Mouse (Mus musculus) urinary bladder, postnatal 14 days (tissue): ENCODE results near the gene Tmem43.

Experiments
- DNase-seq: peaks from one replicate; pipeline ENCODE4 v3.0.0; 2021; ENCODE audit warnings: low spot score

The Tmem43 gene

GRCm38 (mm10) chr6:91489872-91490271, 16.4 kb downstream of the Tmem43 start:
- peak; percentile 37 for DNase-seq

GRCm38 (mm10) chr6:91491004-91491403, 17.5 kb downstream of the Tmem43 start:
- DNase-seq: no peak

- DNase-seq: no peak
Observed at GRCm38 (mm10) chr6:91493053-91493452, 19.6 kb downstream of the Tmem43 start.

- DNase-seq: no peak
Observed at GRCm38 (mm10) chr6:91494526-91494925, 21.0 kb downstream of the Tmem43 start.

- DNase-seq: no peak
Observed at GRCm38 (mm10) chr6:91503302-91503701, 29.8 kb downstream of the Tmem43 start.

GRCm38 (mm10) chr6:91506036-91506435, 32.5 kb downstream of the Tmem43 start:
- no peak for DNase-seq

- no peak for DNase-seq
Observed at GRCm38 (mm10) chr6:91508041-91508440, 34.5 kb downstream of the Tmem43 start.

GRCm38 (mm10) chr6:91509326-91509725, 35.8 kb downstream of the Tmem43 start:
- DNase-seq: peak; percentile 84

- no peak for DNase-seq
Observed at GRCm38 (mm10) chr6:91510211-91510610, 36.7 kb downstream of the Tmem43 start.

GRCm38 (mm10) chr6:91514135-91514534, 40.6 kb downstream of the Tmem43 start:
- no peak for DNase-seq

GRCm38 (mm10) chr6:91514737-91515362, 41.3 kb downstream of the Tmem43 start:
- DNase-seq: no peak

GRCm38 (mm10) chr6:91515545-91516449, 42.3 kb downstream of the Tmem43 start, which contains the start of the genes Xpc and Lsm3:
TSS of gene Xpc (minus strand) at chr6:91515888.
TSS of gene Lsm3 (plus strand) at chr6:91515928.
- peak; percentile 98 for DNase-seq

GRCm38 (mm10) chr6:91518454-91519020, 45.0 kb downstream of the Tmem43 start:
- DNase-seq: no peak

- no peak for DNase-seq
Observed at GRCm38 (mm10) chr6:91522816-91523215, 49.3 kb downstream of the Tmem43 start.

GRCm38 (mm10) chr6:91525544-91525943, 52.0 kb downstream of the Tmem43 start:
- DNase-seq: no peak

- no peak for DNase-seq
Observed at GRCm38 (mm10) chr6:91527227-91527860, 53.8 kb downstream of the Tmem43 start.

- no peak for DNase-seq
Observed at GRCm38 (mm10) chr6:91528265-91528664, 54.8 kb downstream of the Tmem43 start.

GRCm38 (mm10) chr6:91530673-91531072, 57.2 kb downstream of the Tmem43 start:
- no peak for DNase-seq

- DNase-seq: no peak
Observed at GRCm38 (mm10) chr6:91531276-91531675, 57.8 kb downstream of the Tmem43 start.

GRCm38 (mm10) chr6:91532661-91533060, 59.2 kb downstream of the Tmem43 start:
- no peak for DNase-seq

- DNase-seq: no peak
Observed at GRCm38 (mm10) chr6:91533359-91533758, 59.9 kb downstream of the Tmem43 start.

GRCm38 (mm10) chr6:91533771-91534170, 60.3 kb downstream of the Tmem43 start:
- no peak for DNase-seq
